Mouse (Mus musculus) heart, embryonic 16.5 days (tissue): Measurements from ENCODE around the gene Gm9833. TPM values are rescaled to one million over a fixed set of nuclear protein-coding genes. Genes with fewer than 3 reads are reported as not detected.
"Not testable (repeated sequence)": the region's sequence is repeated elsewhere in the genome, so short reads cannot be mapped to it uniquely, and the experiment has no call there.

Source experiments
- ATAC-seq: fragments of 200-750 bp; cut with Nextera tagmentation; replicated peaks from 2 replicates; pipeline ENCODE4 v1.8.0; 2017; ENCODE audit warnings: moderate number of reproducible peaks; ENCODE audit not compliant: insufficient read depth, low FRiP score; ENCODE audit errors: extremely low read depth
- H3K27ac ChIP-seq: fragments of 300-500 bp; sonication (generic); 2 replicates; pipeline ENCODE4 v1.5.1; 2014; ENCODE audit warnings: mild to moderate bottlenecking, low read length, control low read depth, moderate library complexity
- H3K27me3 ChIP-seq: fragments of 300-500 bp; sonication (generic); 2 replicates; pipeline ENCODE4 v1.6.1; 2014; ENCODE audit warnings: low read length, mixed read lengths; ENCODE audit not compliant: control insufficient read depth, insufficient read depth
- H3K36me3 ChIP-seq: fragments of 300-500 bp; sonication (generic); 2 replicates; pipeline ENCODE4 v1.6.1; 2014; ENCODE audit not compliant: control insufficient read depth, insufficient read depth
- H3K4me1 ChIP-seq: fragments of 300-500 bp; sonication (generic); 2 replicates; pipeline ENCODE4 v1.6.1; 2014; ENCODE audit warnings: low read length, mixed read lengths; ENCODE audit not compliant: control insufficient read depth, insufficient read depth
- H3K4me2 ChIP-seq: fragments of 300-500 bp; sonication (generic); 2 replicates; pipeline ENCODE4 v1.6.1; 2014; ENCODE audit warnings: low read depth, mild to moderate bottlenecking, control low read depth, low read length
- H3K4me3 ChIP-seq: fragments of 300-500 bp; sonication (generic); 2 replicates; pipeline ENCODE4 v1.5.1; 2014; ENCODE audit warnings: mild to moderate bottlenecking, control low read depth, low read length
- H3K9ac ChIP-seq: fragments of 300-500 bp; sonication (generic); 2 replicates; pipeline ENCODE4 v1.6.1; 2014; ENCODE audit warnings: low read length, control low read depth
- H3K9me3 ChIP-seq: fragments of 300-500 bp; sonication (generic); replicated peaks from 2 replicates; pipeline ENCODE4 v1.6.1; 2016; ENCODE audit warnings: low read length; ENCODE audit not compliant: control insufficient read depth
- WGBS: fragments of 180-500 bp; shearing (Covaris S2); extraction: QIAGEN DNeasy Blood & Tissue Kit; methylation state at CpG from one replicate; pipeline ENCODE4 v1.1.7; 2014; 5-methylcytosine and 5-hydroxymethylcytosine counted together
- polyA plus RNA-seq: library from polyadenylated mRNA; unstranded; fragments of >200 nt; fragmentation: Nextera tagmentation; extraction: Ambion mirVana; gene quantifications from 2 replicates; pipeline ENCODE4 v1.2.1, GENCODE M21; 2015

The Gm9833 gene
- 2.5 and 3.5 TPM in 2 replicates for polyA plus RNA-seq

GRCm38 (mm10) chr3:10087994-10088393 is at the start of gene Gm9833:
Gm9833 (plus strand) TSS chr3:10088110.
- not testable (repeated sequence) for H3K27me3 ChIP-seq, H3K9ac ChIP-seq, H3K4me1 ChIP-seq, H3K36me3 ChIP-seq, ATAC-seq, H3K27ac ChIP-seq, H3K9me3 ChIP-seq
- Histone ChIP-seq H3K4me3 (peak within 1 kb of the TSS; percentile 31), H3K4me2 (peak within 1 kb of the TSS; percentile 49)
- 14% methylated on average over 28 of the region's 38 CpGs for WGBS

GRCm38 (mm10) chr3:10070070-10070469 is 17.8 kb upstream of the Gm9833 start:
- no peaks in the 10 kb centered on the region for H3K36me3 ChIP-seq

GRCm38 (mm10) chr3:10075826-10076225 is 12.1 kb upstream of the Gm9833 start:
- Histone ChIP-seq H3K4me3 (no peak overlapping the region), H3K4me2 (no peak overlapping the region), H3K9ac (no peak overlapping the region), H3K27me3 (no peaks in the 10 kb centered on the region), H3K4me1 (no peaks in the 10 kb centered on the region; the same call in 1 of the 2 replicates), H3K27ac (no peak overlapping the region), H3K36me3 (no peaks in the 10 kb centered on the region), H3K9me3 (no peaks in the 10 kb centered on the region)
- no peak for ATAC-seq

More at GRCm38 (mm10) chr3:10070070-10070469, 17.8 kb upstream of the Gm9833 start:
- no peak overlapping the region for H3K4me2 ChIP-seq
- peaks cover 5% of the 10 kb centered on the region; the same call in 1 of the 2 replicates for H3K9me3 ChIP-seq
- no peaks in the 10 kb centered on the region for H3K27me3 ChIP-seq
- H3K4me1 ChIP-seq: no peaks in the 10 kb centered on the region
- no peak for ATAC-seq
- H3K27ac ChIP-seq: no peak overlapping the region
- no peak overlapping the region for H3K9ac ChIP-seq
- no peak overlapping the region for H3K4me3 ChIP-seq

GRCm38 (mm10) chr3:10077096-10077841 is 10.6 kb upstream of the Gm9833 start:
- H3K27ac ChIP-seq: peak overlapping the region; percentile 57
- peak; percentile 67; the same call in 1 of the 2 replicates for ATAC-seq
- 70% methylated on average over 6 of the region's 6 CpGs for WGBS
- no peak overlapping the region for H3K4me3 ChIP-seq
- no peaks in the 10 kb centered on the region; the same call in 1 of the 2 replicates for H3K4me1 ChIP-seq
- no peaks in the 10 kb centered on the region for H3K9me3 ChIP-seq
- H3K36me3 ChIP-seq: no peaks in the 10 kb centered on the region
- H3K27me3 ChIP-seq: no peaks in the 10 kb centered on the region
- no peak overlapping the region for H3K9ac ChIP-seq
- H3K4me2 ChIP-seq: no peak overlapping the region

GRCm38 (mm10) chr3:10078113-10078512 is 9.8 kb upstream of the Gm9833 start:
- H3K27me3 ChIP-seq: no peaks in the 10 kb centered on the region
- 76% methylated on average over 2 of the region's 2 CpGs for WGBS
- no peak overlapping the region for H3K27ac ChIP-seq
- no peak for ATAC-seq
- H3K36me3 ChIP-seq: no peaks in the 10 kb centered on the region
- no peak overlapping the region for H3K4me3 ChIP-seq
- H3K4me1 ChIP-seq: no peaks in the 10 kb centered on the region; the same call in 1 of the 2 replicates
- H3K9ac ChIP-seq: no peak overlapping the region
- no peak overlapping the region for H3K4me2 ChIP-seq
- no peaks in the 10 kb centered on the region for H3K9me3 ChIP-seq

GRCm38 (mm10) chr3:10081336-10081735 is 6.6 kb upstream of the Gm9833 start:
- 56% methylated on average over 5 of the region's 5 CpGs for WGBS
- Histone ChIP-seq H3K27ac (no peak overlapping the region), H3K36me3 (no peaks in the 10 kb centered on the region), H3K27me3 (no peaks in the 10 kb centered on the region), H3K4me2 (no peak overlapping the region), H3K9ac (no peak overlapping the region), H3K4me3 (no peak overlapping the region), H3K9me3 (no peaks in the 10 kb centered on the region), H3K4me1 (no peaks in the 10 kb centered on the region; the same call in 1 of the 2 replicates)
- no peak for ATAC-seq

- no peaks in the 10 kb centered on the region for H3K36me3 ChIP-seq
- 50% methylated on average over 6 of the region's 6 CpGs for WGBS
- no peak overlapping the region for H3K4me2 ChIP-seq
- no peaks in the 10 kb centered on the region for H3K9me3 ChIP-seq
- H3K4me1 ChIP-seq: no peaks in the 10 kb centered on the region; the same call in 1 of the 2 replicates
- H3K27ac ChIP-seq: no peak overlapping the region
- ATAC-seq: 0 out of 2 replicates have a peak, but pooled peaks have one; percentile 40
- H3K9ac ChIP-seq: no peak overlapping the region
- H3K4me3 ChIP-seq: no peak overlapping the region
- H3K27me3 ChIP-seq: no peaks in the 10 kb centered on the region
Observed at GRCm38 (mm10) chr3:10081911-10082541, 5.9 kb upstream of the Gm9833 start.

- Histone ChIP-seq H3K27ac (no peak overlapping the region), H3K9ac (no peak overlapping the region), H3K36me3 (no peaks in the 10 kb centered on the region), H3K27me3 (no peaks in the 10 kb centered on the region), H3K4me2 (no peak overlapping the region), H3K9me3 (no peaks in the 10 kb centered on the region), H3K4me1 (no peaks in the 10 kb centered on the region), H3K4me3 (no peak overlapping the region)
- WGBS: 52% methylated on average over 4 of the region's 4 CpGs
- no peak for ATAC-seq
Observed at GRCm38 (mm10) chr3:10082545-10083062, 5.3 kb upstream of the Gm9833 start.

- Histone ChIP-seq H3K36me3 (no peaks in the 10 kb centered on the region), H3K9ac (no peak overlapping the region), H3K9me3 (no peaks in the 10 kb centered on the region), H3K4me2 (no peak overlapping the region), H3K4me1 (no peaks in the 10 kb centered on the region), H3K27ac (no peak overlapping the region), H3K27me3 (no peaks in the 10 kb centered on the region), H3K4me3 (no peak overlapping the region)
- ATAC-seq: no peak
- WGBS: 81% methylated on average over 3 of the region's 3 CpGs
Observed at GRCm38 (mm10) chr3:10084102-10084501, 3.8 kb upstream of the Gm9833 start.
